Mouse (Mus musculus): ENCODE measurements around the gene Mat1a. TPM values are rescaled to one million over a fixed set of nuclear protein-coding genes. Genes with fewer than 3 reads are reported as not detected.
A peak's percentile ranks its signal among the peaks of the same experiment; 100 is the strongest.

Mat1a gene
- polyA plus RNA-seq, 1 experiment from 2014 or later, result not detected

- no peak for ATAC-seq (ENCODE audit: low FRiP score, low read depth)
- WGBS, result 86% methylated on average over 3 of the region's 3 CpGs
- H3K4me1 ChIP-seq, result no peaks in the 10 kb centered on the region
- H3K27me3 ChIP-seq, result no peaks in the 10 kb centered on the region
- no peak overlapping the region for H3K4me3 ChIP-seq
- H3K9me3 ChIP-seq, result no peaks in the 10 kb centered on the region
- no peak overlapping the region for H3K27ac ChIP-seq (replicated peaks)
- H3K9ac ChIP-seq (replicated peaks), result no peak overlapping the region
- no peak overlapping the region for H3K4me2 ChIP-seq (replicated peaks)
- no peaks in the 10 kb centered on the region for H3K36me3 ChIP-seq
Measured at GRCm38 (mm10) chr14:41146922-41147321, 42.1 kb downstream of the Mat1a start.

- no peaks in the 10 kb centered on the region for H3K9me3 ChIP-seq
- no peak overlapping the region for H3K4me3 ChIP-seq
- H3K4me2 ChIP-seq (replicated peaks), result no peak overlapping the region
- no peak overlapping the region for H3K9ac ChIP-seq (replicated peaks)
- 97% methylated on average over 2 of the region's 2 CpGs for WGBS
- no peak overlapping the region for H3K27ac ChIP-seq (replicated peaks)
- H3K36me3 ChIP-seq, result no peaks in the 10 kb centered on the region
- H3K4me1 ChIP-seq, result no peaks in the 10 kb centered on the region
- ATAC-seq (ENCODE audit: low FRiP score, low read depth), result no peak
- no peaks in the 10 kb centered on the region for H3K27me3 ChIP-seq
Measured at GRCm38 (mm10) chr14:41147356-41147755, 42.5 kb downstream of the Mat1a start.

GRCm38 (mm10) chr14:41151220-41151898 lies 46.5 kb downstream of the Mat1a start, which contains the start of gene Mbl1:
Mbl1 (plus strand) TSS chr14:41151458.
- Histone ChIP-seq H3K4me2 (replicated peaks) (no peak within 1 kb of the TSS), H3K9ac (replicated peaks) (no peak within 1 kb of the TSS), H3K36me3 (no peaks in the 10 kb centered on the region), H3K27me3 (no peaks in the 10 kb centered on the region), H3K4me3 (no peak within 1 kb of the TSS), H3K4me1 (no peaks in the 10 kb centered on the region), H3K27ac (replicated peaks) (no peak within 1 kb of the TSS), H3K9me3 (no peaks in the 10 kb centered on the region)
- 85% methylated on average over 7 of the region's 7 CpGs for WGBS
- ATAC-seq (ENCODE audit: low FRiP score, low read depth), result no peak

- Histone ChIP-seq H3K4me1 (no peaks in the 10 kb centered on the region), H3K9me3 (no peaks in the 10 kb centered on the region), H3K36me3 (no peaks in the 10 kb centered on the region), H3K27ac (replicated peaks) (no peak overlapping the region), H3K4me2 (replicated peaks) (no peak overlapping the region), H3K27me3 (no peaks in the 10 kb centered on the region), H3K4me3 (no peak overlapping the region), H3K9ac (replicated peaks) (no peak overlapping the region)
- 84% methylated on average over 4 of the region's 4 CpGs for WGBS
- no peak for ATAC-seq (ENCODE audit: low FRiP score, low read depth)
Measured at GRCm38 (mm10) chr14:41160076-41160475, 55.2 kb downstream of the Mat1a start.

- WGBS, result 45% methylated on average over 1 of the region's 1 CpGs
- no peak for ATAC-seq (ENCODE audit: low FRiP score, low read depth)
- no peak overlapping the region for H3K4me3 ChIP-seq
- no peak overlapping the region for H3K9ac ChIP-seq (replicated peaks)
- no peak overlapping the region for H3K4me2 ChIP-seq (replicated peaks)
- H3K9me3 ChIP-seq, result no peaks in the 10 kb centered on the region
- no peaks in the 10 kb centered on the region for H3K4me1 ChIP-seq
- H3K27ac ChIP-seq (replicated peaks), result no peak overlapping the region
- H3K36me3 ChIP-seq, result no peaks in the 10 kb centered on the region
- H3K27me3 ChIP-seq, result no peaks in the 10 kb centered on the region
Measured at GRCm38 (mm10) chr14:41160743-41161142, 55.9 kb downstream of the Mat1a start.

GRCm38 (mm10) chr14:41162663-41163062 lies 57.8 kb downstream of the Mat1a start:
- Histone ChIP-seq H3K27me3 (no peaks in the 10 kb centered on the region), H3K9me3 (no peaks in the 10 kb centered on the region), H3K27ac (replicated peaks) (no peak overlapping the region), H3K4me3 (no peak overlapping the region), H3K4me1 (no peaks in the 10 kb centered on the region), H3K9ac (replicated peaks) (no peak overlapping the region), H3K4me2 (replicated peaks) (no peak overlapping the region), H3K36me3 (no peaks in the 10 kb centered on the region)
- 36% methylated on average over 2 of the region's 2 CpGs for WGBS
- 0 out of 2 replicates have a peak, but pooled peaks have one; percentile 38 for ATAC-seq (ENCODE audit: low FRiP score, low read depth)

- no peaks in the 10 kb centered on the region for H3K4me1 ChIP-seq
- no peak overlapping the region for H3K4me2 ChIP-seq (replicated peaks)
- no peak overlapping the region for H3K9ac ChIP-seq (replicated peaks)
- WGBS, result 59% methylated on average over 5 of the region's 5 CpGs
- H3K9me3 ChIP-seq, result no peaks in the 10 kb centered on the region
- ATAC-seq (ENCODE audit: low FRiP score, low read depth), result no peak
- no peak overlapping the region for H3K27ac ChIP-seq (replicated peaks)
- H3K4me3 ChIP-seq, result no peak overlapping the region
- H3K36me3 ChIP-seq, result no peaks in the 10 kb centered on the region
- no peaks in the 10 kb centered on the region for H3K27me3 ChIP-seq
Measured at GRCm38 (mm10) chr14:41167278-41167677, 62.4 kb downstream of the Mat1a start.

GRCm38 (mm10) chr14:41168567-41168966 lies 63.7 kb downstream of the Mat1a start:
- H3K9me3 ChIP-seq, result no peaks in the 10 kb centered on the region
- no peak overlapping the region for H3K9ac ChIP-seq (replicated peaks)
- no peak overlapping the region for H3K4me2 ChIP-seq (replicated peaks)
- ATAC-seq (ENCODE audit: low FRiP score, low read depth), result no peak
- H3K36me3 ChIP-seq, result no peaks in the 10 kb centered on the region
- H3K4me3 ChIP-seq, result no peak overlapping the region
- H3K27ac ChIP-seq (replicated peaks), result no peak overlapping the region
- H3K27me3 ChIP-seq, result no peaks in the 10 kb centered on the region
- WGBS, result 84% methylated on average over 1 of the region's 1 CpGs
- H3K4me1 ChIP-seq, result no peaks in the 10 kb centered on the region

- no peaks in the 10 kb centered on the region for H3K27me3 ChIP-seq
- no peak overlapping the region for H3K4me2 ChIP-seq (replicated peaks)
- H3K27ac ChIP-seq (replicated peaks), result no peak overlapping the region
- WGBS, result 94% methylated on average over 2 of the region's 2 CpGs
- ATAC-seq (ENCODE audit: low FRiP score, low read depth), result no peak
- H3K36me3 ChIP-seq, result no peaks in the 10 kb centered on the region
- H3K9ac ChIP-seq (replicated peaks), result no peak overlapping the region
- H3K4me1 ChIP-seq, result no peaks in the 10 kb centered on the region
- no peaks in the 10 kb centered on the region for H3K9me3 ChIP-seq
- no peak overlapping the region for H3K4me3 ChIP-seq
Measured at GRCm38 (mm10) chr14:41170514-41170913, 65.7 kb downstream of the Mat1a start.

Other genes starting within 250 kb of the Mat1a start
- gene Sh2d4b, start 211.8 kb upstream of the Mat1a start, polyA plus RNA-seq (2016; fragmentation: Nextera tagmentation; extraction: Ambion mirVana), result 0.60 and 0.85 TPM in 2 replicates
- 87.3 and 88.5 TPM in 2 replicates for gene Tspan14, start 138.2 kb upstream of the Mat1a start, polyA plus RNA-seq (2016; fragmentation: Nextera tagmentation; extraction: Ambion mirVana)
- 46.7 and 52.6 TPM in 2 replicates for gene Fam213a, start 91.2 kb upstream of the Mat1a start, polyA plus RNA-seq (2016; fragmentation: Nextera tagmentation; extraction: Ambion mirVana)
- 0.37 and 0.59 TPM in 2 replicates for gene Dydc2, start 35.8 kb upstream of the Mat1a start, polyA plus RNA-seq (2016; fragmentation: Nextera tagmentation; extraction: Ambion mirVana)
- not detected in 2 replicates for gene Dydc1, start 32.1 kb upstream of the Mat1a start, polyA plus RNA-seq (2016; fragmentation: Nextera tagmentation; extraction: Ambion mirVana)
- gene Sftpa1, start 26.7 kb downstream of the Mat1a start, polyA plus RNA-seq (2016; fragmentation: Nextera tagmentation; extraction: Ambion mirVana), result not detected in 2 replicates
- not detected in 2 replicates for gene Mbl1, start 46.4 kb downstream of the Mat1a start, polyA plus RNA-seq (2016; fragmentation: Nextera tagmentation; extraction: Ambion mirVana)
- gene Sftpd, start 80.1 kb downstream of the Mat1a start, polyA plus RNA-seq (2016; fragmentation: Nextera tagmentation; extraction: Ambion mirVana), result not detected in 2 replicates
- not detected in 2 replicates for gene Gm2832, start 173.8 kb downstream of the Mat1a start, polyA plus RNA-seq (2016; fragmentation: Nextera tagmentation; extraction: Ambion mirVana)
- gene Gm5798, start 243.6 kb downstream of the Mat1a start, polyA plus RNA-seq (2016; fragmentation: Nextera tagmentation; extraction: Ambion mirVana), result not detected in 2 replicates